Mouse (Mus musculus) limb, embryonic 11.5 days (tissue): ENCODE data around the gene Odf3. TPM values are rescaled to one million over a fixed set of nuclear protein-coding genes. Genes with fewer than 3 reads are reported as not detected.

Experiments
- polyA plus RNA-seq: library from polyadenylated mRNA; unstranded; fragments of >200 nt; fragmentation: Nextera tagmentation; extraction: Ambion mirVana; gene quantifications from 2 replicates; pipeline ENCODE4 v1.2.1, GENCODE M21; 2014

The Odf3 gene
- polyA plus RNA-seq, 1 experiment from 2014 or later: not detected

Other genes with a start within 250 kb of the Odf3 start
- gene Olfr46, start 246.5 kb upstream of the Odf3 start, polyA plus RNA-seq: not detected in 2 replicates
- gene Olfr61, start 218.8 kb upstream of the Odf3 start, polyA plus RNA-seq: not detected in 2 replicates
- gene Olfr53, start 201.4 kb upstream of the Odf3 start, polyA plus RNA-seq: not detected in 2 replicates
- not detected in 2 replicates for gene Olfr539, start 187.9 kb upstream of the Odf3 start, polyA plus RNA-seq
- gene Olfr45, start 165.9 kb upstream of the Odf3 start, polyA plus RNA-seq: 0.09 TPM in 1 of 2 replicates, not detected in the other
- gene Olfr541, start 150.5 kb upstream of the Odf3 start, polyA plus RNA-seq: not detected in 2 replicates
- gene Cyp2e1, start 84.1 kb upstream of the Odf3 start, polyA plus RNA-seq: not detected in 2 replicates
- 0.85 and 1.0 TPM in 2 replicates for gene Syce1, start 60.0 kb upstream of the Odf3 start, polyA plus RNA-seq
- gene Zfp941, start 25.6 kb upstream of the Odf3 start, polyA plus RNA-seq: 2.0 and 3.1 TPM in 2 replicates
- 0.68 and 0.78 TPM in 2 replicates for gene Urah, start 12.8 kb upstream of the Odf3 start, polyA plus RNA-seq
- not detected in 2 replicates for gene Scgb1c1, start 2.3 kb upstream of the Odf3 start, polyA plus RNA-seq
- gene Gm45785, start 8.5 kb downstream of the Odf3 start, polyA plus RNA-seq: not detected in 2 replicates
- 57.2 and 61.4 TPM in 2 replicates for gene Ric8a, start 9.2 kb downstream of the Odf3 start, polyA plus RNA-seq
- 27.9 and 33.6 TPM in 2 replicates for gene Bet1l, start 9.8 kb downstream of the Odf3 start, polyA plus RNA-seq
- 185 and 243 TPM in 2 replicates for gene Psmd13, start 34.2 kb downstream of the Odf3 start, polyA plus RNA-seq
- gene Sirt3, start 34.5 kb downstream of the Odf3 start, polyA plus RNA-seq: 21.6 and 23.2 TPM in 2 replicates
- 0.88 and 1.0 TPM in 2 replicates for gene Cox8b, start 52.6 kb downstream of the Odf3 start, polyA plus RNA-seq
- 0.26 TPM in 1 of 2 replicates, not detected in the other for gene Nlrp6, start 73.1 kb downstream of the Odf3 start, polyA plus RNA-seq
- 13.6 and 16.1 TPM in 2 replicates for gene Pgghg, start 93.6 kb downstream of the Odf3 start, polyA plus RNA-seq
- 1.7 and 1.9 TPM in 2 replicates for gene Ifitm5, start 102.5 kb downstream of the Odf3 start, polyA plus RNA-seq
- gene Gm45717, start 108.1 kb downstream of the Odf3 start, polyA plus RNA-seq: not detected in 2 replicates
- 853 and 900 TPM in 2 replicates for gene Ifitm2, start 108.2 kb downstream of the Odf3 start, polyA plus RNA-seq
- 63.9 and 68.3 TPM in 2 replicates for gene Ifitm1, start 119.4 kb downstream of the Odf3 start, polyA plus RNA-seq
- 45.3 and 50.4 TPM in 2 replicates for gene Ifitm3, start 163.0 kb downstream of the Odf3 start, polyA plus RNA-seq
- not detected in 2 replicates for gene Ifitm6, start 170.1 kb downstream of the Odf3 start, polyA plus RNA-seq
- not detected in 2 replicates for gene Gm17387, start 181.3 kb downstream of the Odf3 start, polyA plus RNA-seq
- 19.1 and 20.0 TPM in 2 replicates for gene B4galnt4, start 213.3 kb downstream of the Odf3 start, polyA plus RNA-seq
- 3.3 and 3.9 TPM in 2 replicates for gene Pkp3, start 230.4 kb downstream of the Odf3 start, polyA plus RNA-seq